Mouse (Mus musculus) cortical plate, adult 2 months (tissue): ENCODE data around the gene Fau.

Experiments used
- CTCF ChIP-seq: fragments of 200-500 bp; IDR thresholded peaks from 2 replicates; pipeline ENCODE4 v1.5.1; 2011; ENCODE audit warnings: mild to moderate bottlenecking, control low read depth, low read length; ENCODE audit not compliant: insufficient read depth; ENCODE audit errors: extremely low read depth
- POLR2A ChIP-seq: fragments of 200-500 bp; IDR thresholded peaks from 2 replicates; pipeline ENCODE4 v1.6.1; 2011; ENCODE audit warnings: mild to moderate bottlenecking, low read length, control low read depth; ENCODE audit not compliant: insufficient read depth; ENCODE audit errors: extremely low read depth

- TF ChIP-seq CTCF (no peak), POLR2A (no peak)
Observed at GRCm38 (mm10) chr19:6066571-6066970, 8.9 kb downstream of the Fau start.
